Mouse (Mus musculus): Measurements from ENCODE around the gene Dnttip1. TPM values are rescaled to one million over a fixed set of nuclear protein-coding genes. Genes with fewer than 3 reads are reported as not detected.
A peak's percentile ranks its signal among the peaks of the same experiment; 100 is the strongest.
"Not testable (repeated sequence)": the region's sequence is repeated elsewhere in the genome, so short reads cannot be mapped to it uniquely, and the experiment has no call there.

Dnttip1 gene
- polyA plus RNA-seq, 1 experiment from 2014 or later = 67.5 TPM

DNA sequence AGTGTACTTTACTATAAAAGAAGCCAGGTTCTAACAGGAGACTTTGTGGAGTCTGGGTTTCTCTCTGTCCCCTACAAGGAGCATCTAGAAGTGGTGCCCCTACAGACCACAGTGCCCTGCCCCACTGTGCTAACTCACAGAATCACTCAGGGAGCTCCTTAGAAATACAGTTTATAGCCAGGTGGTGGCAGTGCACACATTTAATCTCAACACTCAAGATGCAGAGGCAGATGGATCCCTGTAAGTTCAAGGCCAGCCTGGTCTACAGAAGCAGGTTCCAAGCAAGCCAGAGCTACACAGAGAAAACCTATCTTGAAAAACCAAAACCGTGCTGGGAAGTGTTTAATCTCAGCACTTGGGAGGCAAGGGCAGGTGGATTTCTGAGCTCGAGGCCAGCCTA, 48.0 kb downstream of the Dnttip1 start:
- no peak for ATAC-seq
- Histone ChIP-seq H3K27ac (ENCODE audit: low read length) (no peak overlapping the region), H3K36me3 (ENCODE audit: control insufficient read depth, insufficient read depth) (peaks cover 12% of the 10 kb centered on the region), H3K4me3 (replicated peaks; ENCODE audit: low read length) (no peak overlapping the region), H3K4me2 (ENCODE audit: low read length) (no peak overlapping the region), H3K27me3 (replicated peaks; ENCODE audit: control insufficient read depth, insufficient read depth, low read length) (no peaks in the 10 kb centered on the region), H3K4me1 (replicated peaks; ENCODE audit: control insufficient read depth, insufficient read depth, low read length) (no peaks in the 10 kb centered on the region), H3K9ac (replicated peaks; ENCODE audit: low read depth, low read length) (no peak overlapping the region), H3K9me3 (ENCODE audit: control insufficient read depth, low read length) (no peaks in the 10 kb centered on the region)
- 95% methylated on average over 2 of the region's 2 CpGs for WGBS

DNA sequence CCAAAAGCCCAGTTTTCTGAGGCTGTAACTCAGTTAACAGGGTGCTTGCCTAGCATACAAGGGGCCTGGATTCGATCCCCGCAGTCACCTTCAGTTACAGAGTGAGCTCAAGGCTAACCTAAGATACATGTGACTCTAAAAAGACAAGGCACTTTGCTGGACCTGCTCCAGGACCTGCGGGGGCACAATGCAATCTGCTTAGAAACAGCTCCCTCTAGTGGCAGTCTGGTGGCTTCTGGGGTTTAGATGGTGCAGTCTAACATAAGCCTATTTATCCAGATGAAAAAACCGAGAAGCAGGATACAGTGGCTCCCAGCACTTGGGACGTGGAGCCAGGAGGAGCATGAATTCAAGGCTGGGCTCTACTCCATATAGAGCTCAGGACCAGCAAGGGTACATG, 48.5 kb downstream of the Dnttip1 start:
- Histone ChIP-seq H3K27me3 (replicated peaks; ENCODE audit: control insufficient read depth, insufficient read depth, low read length) (no peaks in the 10 kb centered on the region), H3K27ac (ENCODE audit: low read length) (no peak overlapping the region), H3K4me2 (ENCODE audit: low read length) (no peak overlapping the region), H3K36me3 (ENCODE audit: control insufficient read depth, insufficient read depth) (peaks cover 12% of the 10 kb centered on the region), H3K4me3 (replicated peaks; ENCODE audit: low read length) (no peak overlapping the region), H3K4me1 (replicated peaks; ENCODE audit: control insufficient read depth, insufficient read depth, low read length) (no peaks in the 10 kb centered on the region), H3K9ac (replicated peaks; ENCODE audit: low read depth, low read length) (no peak overlapping the region), H3K9me3 (ENCODE audit: control insufficient read depth, low read length) (no peaks in the 10 kb centered on the region)
- ATAC-seq = peak; percentile 41; the same call in 1 of the 2 replicates
- WGBS = 25% methylated on average over 5 of the region's 5 CpGs

DNA sequence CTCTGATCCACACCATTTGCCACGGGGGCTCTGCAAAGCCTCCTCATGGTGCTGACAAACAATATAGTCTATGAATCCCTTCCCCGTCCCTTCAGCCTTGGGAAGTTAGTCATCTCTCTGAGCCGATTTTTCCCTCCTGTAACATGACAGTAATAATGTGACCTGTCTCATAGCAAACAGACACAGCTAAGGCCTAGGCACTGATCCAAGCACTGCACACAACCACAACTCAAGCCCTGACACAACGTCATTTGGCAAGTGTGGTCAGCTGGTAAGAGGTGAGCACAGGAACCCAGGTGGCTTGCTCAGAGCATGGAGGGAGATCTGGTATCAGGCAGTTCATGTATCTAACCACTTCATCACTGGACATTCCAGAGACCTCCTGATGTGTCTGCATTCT, 50.1 kb downstream of the Dnttip1 start:
- no peak overlapping the region for H3K4me2 ChIP-seq (ENCODE audit: low read length)
- peaks cover 12% of the 10 kb centered on the region for H3K36me3 ChIP-seq (ENCODE audit: control insufficient read depth, insufficient read depth)

DNA sequence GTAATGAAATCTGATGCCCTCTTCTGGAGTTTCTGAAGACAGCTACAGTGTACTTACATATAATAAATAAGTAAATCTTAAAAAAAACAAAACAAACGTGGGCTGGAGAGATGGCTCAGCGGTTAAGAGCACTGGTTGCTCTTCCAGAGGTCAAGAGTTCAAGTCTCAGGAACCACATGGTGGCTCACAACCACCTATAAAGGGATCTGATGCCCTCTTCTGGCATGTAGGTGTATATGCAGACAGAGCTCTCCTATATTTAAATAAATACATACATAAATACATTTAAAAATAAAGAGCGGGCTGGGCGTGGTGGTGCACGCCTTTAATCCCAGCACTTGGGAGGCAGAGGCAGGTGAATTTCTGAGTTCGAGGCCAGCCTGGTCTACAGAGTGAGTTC, 52.8 kb downstream of the Dnttip1 start:
- H3K4me3 ChIP-seq (replicated peaks; ENCODE audit: low read length); H3K4me2 ChIP-seq (ENCODE audit: low read length); H3K9ac ChIP-seq (replicated peaks; ENCODE audit: low read depth, low read length); H3K4me1 ChIP-seq (replicated peaks; ENCODE audit: control insufficient read depth, insufficient read depth, low read length); H3K9me3 ChIP-seq (ENCODE audit: control insufficient read depth, low read length); H3K27me3 ChIP-seq (replicated peaks; ENCODE audit: control insufficient read depth, insufficient read depth, low read length); H3K27ac ChIP-seq (ENCODE audit: low read length); ATAC-seq; H3K36me3 ChIP-seq (ENCODE audit: control insufficient read depth, insufficient read depth): not testable (repeated sequence)
- WGBS = 86% methylated on average over 6 of the region's 6 CpGs

More for the DNA sequence above, 50.1 kb downstream of the Dnttip1 start:
- no peak overlapping the region for H3K27ac ChIP-seq (ENCODE audit: low read length)
- no peaks in the 10 kb centered on the region for H3K9me3 ChIP-seq (ENCODE audit: control insufficient read depth, low read length)
- H3K4me3 ChIP-seq (replicated peaks; ENCODE audit: low read length) = no peak overlapping the region
- 86% methylated on average over 4 of the region's 4 CpGs for WGBS
- no peaks in the 10 kb centered on the region for H3K27me3 ChIP-seq (replicated peaks; ENCODE audit: control insufficient read depth, insufficient read depth, low read length)
- ATAC-seq = no peak
- H3K4me1 ChIP-seq (replicated peaks; ENCODE audit: control insufficient read depth, insufficient read depth, low read length) = no peaks in the 10 kb centered on the region
- no peak overlapping the region for H3K9ac ChIP-seq (replicated peaks; ENCODE audit: low read depth, low read length)

DNA sequence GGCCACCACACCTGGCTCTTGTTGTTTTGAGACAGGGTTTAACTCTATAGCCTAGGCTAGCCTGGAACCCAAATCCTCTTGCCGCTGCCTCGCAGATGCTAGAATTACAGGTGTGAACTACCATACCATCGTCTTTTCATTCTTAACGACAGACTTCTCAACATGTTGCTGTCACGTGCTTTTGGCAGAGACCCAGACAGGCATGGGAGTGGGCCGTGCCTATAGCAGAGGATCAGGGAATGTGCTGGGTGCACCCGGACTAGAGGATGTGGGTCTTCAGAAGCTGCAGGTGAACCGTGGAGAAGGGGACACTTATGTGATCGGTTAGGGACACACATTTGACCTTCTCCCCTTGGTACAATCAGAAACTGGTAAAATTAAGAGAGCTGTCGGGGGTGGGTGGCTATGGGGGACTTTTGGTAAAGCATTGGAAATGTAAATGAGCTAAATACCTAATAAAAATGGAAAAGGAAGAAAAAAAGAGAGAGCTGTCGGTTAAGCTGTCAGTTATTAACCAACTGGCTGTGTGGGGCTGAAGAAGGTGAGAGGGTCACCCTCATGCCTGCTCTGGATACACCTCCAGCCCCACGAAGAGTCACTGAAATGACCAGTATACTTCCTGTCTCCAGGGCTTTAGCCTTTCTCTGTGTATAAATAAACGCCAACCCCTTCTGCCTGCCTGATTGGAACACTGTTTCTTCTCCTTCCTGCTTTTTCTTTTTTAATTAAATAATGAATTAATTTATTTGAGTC, 54.6 kb downstream of the Dnttip1 start:
- Histone ChIP-seq H3K27ac (ENCODE audit: low read length) (no peak overlapping the region), H3K9me3 (ENCODE audit: control insufficient read depth, low read length) (no peaks in the 10 kb centered on the region), H3K4me1 (replicated peaks; ENCODE audit: control insufficient read depth, insufficient read depth, low read length) (peaks cover 15% of the 10 kb centered on the region), H3K9ac (replicated peaks; ENCODE audit: low read depth, low read length) (no peak overlapping the region), H3K36me3 (ENCODE audit: control insufficient read depth, insufficient read depth) (no peaks in the 10 kb centered on the region; the same call in 1 of the 2 replicates), H3K4me3 (replicated peaks; ENCODE audit: low read length) (no peak overlapping the region), H3K27me3 (replicated peaks; ENCODE audit: control insufficient read depth, insufficient read depth, low read length) (no peaks in the 10 kb centered on the region), H3K4me2 (ENCODE audit: low read length) (no peak overlapping the region)
- no peak for ATAC-seq
- WGBS = 88% methylated on average over 13 of the region's 13 CpGs

DNA sequence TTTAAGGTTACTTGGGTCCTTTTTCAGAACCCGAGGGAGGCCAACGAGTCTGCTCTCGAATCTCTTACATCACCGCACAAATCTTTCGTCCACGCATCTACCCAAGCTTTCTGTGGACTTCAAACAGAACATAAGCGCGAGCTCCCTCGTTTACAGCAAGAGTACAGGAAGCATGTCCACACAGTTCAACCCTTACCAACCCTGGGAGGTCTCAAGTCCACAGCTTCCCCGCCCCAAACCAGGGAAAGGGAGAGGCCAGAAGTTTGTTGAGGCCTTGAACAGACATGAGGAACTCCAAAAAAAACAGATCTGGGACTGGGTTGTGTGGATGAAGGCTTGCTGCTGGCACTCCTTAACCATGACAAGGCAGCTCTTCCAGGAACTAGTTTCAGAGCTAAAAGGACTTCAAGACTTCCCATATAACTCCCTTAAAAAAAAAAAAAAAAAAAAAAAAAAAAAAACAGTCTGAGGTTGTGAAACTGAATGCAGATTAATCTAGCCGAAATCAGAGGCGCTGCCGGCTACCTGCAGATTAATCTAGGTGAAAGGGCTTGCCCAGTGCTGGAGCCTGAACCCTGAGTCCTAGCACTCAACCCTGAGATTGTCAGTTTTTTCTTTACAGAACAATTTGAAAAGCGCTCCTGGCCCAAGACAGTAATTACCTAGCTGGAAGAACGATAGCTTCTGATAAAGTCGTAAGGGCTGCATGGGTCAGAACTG, 57.6 kb downstream of the Dnttip1 start:
- 89% methylated on average over 16 of the region's 16 CpGs for WGBS
- H3K4me1 ChIP-seq (replicated peaks; ENCODE audit: control insufficient read depth, insufficient read depth, low read length) = peaks cover 32% of the 10 kb centered on the region
- H3K36me3 ChIP-seq (ENCODE audit: control insufficient read depth, insufficient read depth) = no peaks in the 10 kb centered on the region
- no peaks in the 10 kb centered on the region for H3K27me3 ChIP-seq (replicated peaks; ENCODE audit: control insufficient read depth, insufficient read depth, low read length)
- no peak overlapping the region for H3K4me3 ChIP-seq (replicated peaks; ENCODE audit: low read length)
- no peaks in the 10 kb centered on the region for H3K9me3 ChIP-seq (ENCODE audit: control insufficient read depth, low read length)
- no peak overlapping the region for H3K27ac ChIP-seq (ENCODE audit: low read length)
- H3K9ac ChIP-seq (replicated peaks; ENCODE audit: low read depth, low read length) = peak overlapping the region; percentile 80; the same call in 1 of the 2 replicates
- H3K4me2 ChIP-seq (ENCODE audit: low read length) = peak overlapping the region; percentile 66
- ATAC-seq = no peak

DNA sequence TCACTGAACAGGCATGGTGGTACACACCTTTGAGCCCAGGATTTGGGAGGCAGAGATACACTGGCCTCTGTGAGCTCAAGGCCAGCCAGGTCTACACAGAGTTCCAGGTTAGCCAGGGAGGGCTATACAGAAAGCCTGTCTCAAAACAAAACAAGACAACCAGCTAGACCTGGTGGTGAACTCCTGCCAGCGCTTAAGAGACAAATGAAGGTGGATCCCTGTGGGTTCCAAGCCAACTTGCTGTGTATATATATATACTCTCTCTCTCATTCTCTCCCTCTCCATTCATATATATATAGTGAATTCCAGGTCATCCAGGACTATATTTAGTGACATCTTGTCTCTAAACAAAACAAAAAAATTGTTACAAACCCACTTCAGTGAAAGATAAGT, 58.1 kb downstream of the Dnttip1 start:
- H3K27ac ChIP-seq (ENCODE audit: low read length) = no peak overlapping the region
- H3K9ac ChIP-seq (replicated peaks; ENCODE audit: low read depth, low read length) = peak overlapping the region; percentile 80
- no peak for ATAC-seq
- peak overlapping the region; percentile 66 for H3K4me2 ChIP-seq (ENCODE audit: low read length)
- no peaks in the 10 kb centered on the region for H3K27me3 ChIP-seq (replicated peaks; ENCODE audit: control insufficient read depth, insufficient read depth, low read length)
- no peaks in the 10 kb centered on the region for H3K9me3 ChIP-seq (ENCODE audit: control insufficient read depth, low read length)
- WGBS = 63% methylated on average over 1 of the region's 1 CpGs
- peaks cover 32% of the 10 kb centered on the region for H3K4me1 ChIP-seq (replicated peaks; ENCODE audit: control insufficient read depth, insufficient read depth, low read length)
- H3K36me3 ChIP-seq (ENCODE audit: control insufficient read depth, insufficient read depth) = no peaks in the 10 kb centered on the region
- H3K4me3 ChIP-seq (replicated peaks; ENCODE audit: low read length) = peak overlapping the region; percentile 75

DNA sequence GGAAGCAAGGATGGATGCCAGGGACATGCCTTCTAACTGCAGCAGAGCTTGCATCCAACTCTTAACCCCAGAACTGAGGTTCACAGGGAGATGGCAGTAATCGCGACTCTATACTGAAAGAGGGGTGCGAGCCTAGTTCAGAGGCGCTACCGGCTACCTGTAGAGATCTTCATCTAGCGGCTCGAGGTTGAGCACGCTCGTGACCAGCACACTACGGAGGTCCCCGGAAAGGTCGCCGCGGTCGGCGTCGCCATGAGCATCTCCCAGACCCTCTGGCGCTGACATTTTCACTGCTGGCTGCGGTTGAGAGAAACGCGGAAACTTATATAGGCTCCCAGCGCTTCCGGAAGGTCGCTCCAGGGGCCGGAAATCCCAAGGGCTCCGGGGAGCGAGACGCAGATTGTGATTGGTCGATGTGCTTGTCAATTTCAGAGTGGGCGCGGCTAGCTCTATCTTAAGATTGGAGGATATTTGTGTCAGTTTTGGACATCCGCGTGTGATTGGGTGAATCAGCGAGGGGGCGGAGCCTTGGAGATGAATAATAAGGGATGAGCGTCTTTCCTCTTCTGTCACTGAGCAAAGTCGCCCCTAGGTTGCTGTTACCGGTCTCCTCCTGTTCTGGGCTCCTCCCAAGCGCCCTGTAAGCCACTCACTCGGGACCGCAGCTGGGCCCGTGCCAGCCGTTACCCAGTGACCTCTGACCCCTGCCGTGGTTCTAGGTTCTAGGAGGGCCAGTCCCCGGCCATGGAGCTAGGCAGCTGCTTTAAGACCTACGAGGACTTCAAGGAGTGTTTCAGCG, 58.9 kb downstream of the Dnttip1 start, which contains the start of the genes Acot8 and Zswim3:
Gene Acot8 (minus strand): TSS at position 350 of the 799 bp plus-strand sequence.
Gene Zswim3 (plus strand): TSS at position 566 of the 799 bp plus-strand sequence.
- Histone ChIP-seq H3K4me2 (ENCODE audit: low read length) (peak within 1 kb of the TSS; percentile 78), H3K36me3 (ENCODE audit: control insufficient read depth, insufficient read depth) (no peaks in the 10 kb centered on the region), H3K9ac (replicated peaks; ENCODE audit: low read depth, low read length) (peak within 1 kb of the TSS; percentile 80), H3K27me3 (replicated peaks; ENCODE audit: control insufficient read depth, insufficient read depth, low read length) (no peaks in the 10 kb centered on the region), H3K27ac (ENCODE audit: low read length) (peak within 1 kb of the TSS; percentile 83), H3K4me3 (replicated peaks; ENCODE audit: low read length) (peak within 1 kb of the TSS; percentile 75), H3K4me1 (replicated peaks; ENCODE audit: control insufficient read depth, insufficient read depth, low read length) (peaks cover 32% of the 10 kb centered on the region), H3K9me3 (ENCODE audit: control insufficient read depth, low read length) (no peaks in the 10 kb centered on the region)
- ATAC-seq = peak; percentile 98
- 0% methylated on average over 47 of the region's 47 CpGs for WGBS

DNA sequence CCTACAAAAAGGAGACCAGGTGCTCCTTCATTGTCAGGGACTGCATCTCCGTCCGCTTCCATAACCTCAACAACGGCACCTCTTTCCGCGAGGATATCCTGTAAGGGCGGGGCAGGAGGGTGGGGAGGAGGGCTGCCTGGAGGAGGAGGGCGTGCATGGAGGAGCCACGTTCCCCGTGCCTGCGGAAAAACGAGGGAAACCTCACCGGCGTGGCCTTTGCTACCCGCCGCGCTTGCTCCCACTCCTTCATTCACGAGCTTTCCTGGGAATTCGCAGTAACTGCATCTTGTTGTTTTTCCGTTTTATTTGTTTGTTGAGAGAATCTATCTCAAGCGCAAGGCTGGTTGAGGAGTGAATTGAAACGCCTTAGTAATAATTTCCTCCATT, 59.5 kb downstream of the Dnttip1 start:
- Histone ChIP-seq H3K36me3 (ENCODE audit: control insufficient read depth, insufficient read depth) (no peaks in the 10 kb centered on the region), H3K27me3 (replicated peaks; ENCODE audit: control insufficient read depth, insufficient read depth, low read length) (no peaks in the 10 kb centered on the region), H3K9ac (replicated peaks; ENCODE audit: low read depth, low read length) (peak overlapping the region; percentile 74), H3K27ac (ENCODE audit: low read length) (peak overlapping the region; percentile 76), H3K9me3 (ENCODE audit: control insufficient read depth, low read length) (no peaks in the 10 kb centered on the region), H3K4me3 (replicated peaks; ENCODE audit: low read length) (peak overlapping the region; percentile 75), H3K4me2 (ENCODE audit: low read length) (peak overlapping the region; percentile 78), H3K4me1 (replicated peaks; ENCODE audit: control insufficient read depth, insufficient read depth, low read length) (peaks cover 32% of the 10 kb centered on the region)
- under 1% methylated on average over 21 of the region's 21 CpGs for WGBS
- ATAC-seq = peak; percentile 34; the same call in 1 of the 2 replicates

All from forebrain, embryonic 16.5 days (tissue).